Mouse (Mus musculus): Measurements from ENCODE around the gene Pdf.

GRCm38 (mm10) chr8:107088526-107089063, 40.2 kb upstream of the Pdf start:
- TF ChIP-seq EP300 (IDR thresholded peaks at IDR 0.05; ENCODE audit: low read depth) (no peak), CTCF (IDR thresholded peaks at IDR 0.05; ENCODE audit: low read depth) (no peak)

Measured in liver, embryonic 14.5 days (tissue).